Mouse (Mus musculus) embryonic facial prominence, embryonic 11.5 days (tissue): ENCODE measurements around the gene Psmb11. TPM values are rescaled to one million over a fixed set of nuclear protein-coding genes. Genes with fewer than 3 reads are reported as not detected.

Experiments
- ATAC-seq: fragments of 200-750 bp; cut with Nextera tagmentation; replicated peaks from 2 replicates; pipeline ENCODE4 v1.8.0; 2017; ENCODE audit warnings: low read depth; ENCODE audit not compliant: insufficient number of reproducible peaks, low FRiP score, low TSS enrichment
- DNase-seq: peaks from one replicate; pipeline ENCODE4 v3.0.0-alpha.2; 2015; ENCODE audit warnings: low spot score
- H3K27ac ChIP-seq: fragments of 300-500 bp; sonication (generic); replicated peaks from 2 replicates; pipeline ENCODE4 v1.5.1; 2014; ENCODE audit warnings: mild to moderate bottlenecking, low read depth, low read length, control low read depth
- H3K27me3 ChIP-seq: fragments of 300-500 bp; sonication (generic); 2 replicates; pipeline ENCODE4 v1.6.1; 2014; ENCODE audit warnings: mild to moderate bottlenecking, low read length, moderate library complexity, mixed read lengths; ENCODE audit not compliant: control insufficient read depth, insufficient read depth
- H3K36me3 ChIP-seq: fragments of 300-500 bp; sonication (generic); replicated peaks from 2 replicates; pipeline ENCODE4 v1.6.1; 2014; ENCODE audit warnings: low read depth, mild to moderate bottlenecking, low read length, moderate library complexity, mixed read lengths; ENCODE audit not compliant: control insufficient read depth, insufficient read depth
- H3K4me1 ChIP-seq: fragments of 300-500 bp; sonication (generic); 2 replicates; pipeline ENCODE4 v1.6.1; 2014; ENCODE audit warnings: low read length, mixed read lengths; ENCODE audit not compliant: control insufficient read depth, insufficient read depth
- H3K4me2 ChIP-seq: fragments of 300-500 bp; sonication (generic); 2 replicates; pipeline ENCODE4 v1.6.1; 2014; ENCODE audit warnings: low read depth, mild to moderate bottlenecking, control low read depth, low read length, moderate library complexity
- H3K4me3 ChIP-seq: fragments of 300-500 bp; sonication (generic); 2 replicates; pipeline ENCODE4 v1.5.1; 2014; ENCODE audit warnings: low read depth, low read length, control low read depth
- H3K9ac ChIP-seq: fragments of 300-500 bp; sonication (generic); replicated peaks from 2 replicates; pipeline ENCODE4 v1.6.1; 2014; ENCODE audit warnings: mild to moderate bottlenecking, control low read depth, low read length
- H3K9me3 ChIP-seq: fragments of 300-500 bp; sonication (generic); replicated peaks from 2 replicates; pipeline ENCODE4 v1.6.1; 2016; ENCODE audit warnings: mild to moderate bottlenecking, low read length, inconsistent platforms, mixed read lengths; ENCODE audit not compliant: control insufficient read depth
- WGBS: fragments of 180-500 bp; shearing (Covaris S2); extraction: QIAGEN DNeasy Blood & Tissue Kit; methylation state at CpG from one replicate; pipeline ENCODE4 v1.1.7; 2014; 5-methylcytosine and 5-hydroxymethylcytosine counted together
- polyA plus RNA-seq: library from polyadenylated mRNA; unstranded; fragments of >200 nt; fragmentation: Nextera tagmentation; extraction: Ambion mirVana; gene quantifications from 2 replicates; pipeline ENCODE4 v1.2.1, GENCODE M21; 2014

The Psmb11 gene
- polyA plus RNA-seq, 1 experiment from 2014 or later = not detected

- WGBS = 94% methylated on average over 17 of the region's 17 CpGs
- no peak for ATAC-seq
- Histone ChIP-seq H3K9ac (no peak overlapping the region), H3K4me3 (no peak overlapping the region), H3K27ac (no peak overlapping the region), H3K27me3 (no peaks in the 10 kb centered on the region), H3K36me3 (peaks cover 37% of the 10 kb centered on the region), H3K4me1 (no peaks in the 10 kb centered on the region), H3K4me2 (no peak overlapping the region), H3K9me3 (no peaks in the 10 kb centered on the region)
- DNase-seq = no peak
Observed at GRCm38 (mm10) chr14:54646455-54646854, 25.2 kb downstream of the Psmb11 start.

- no peaks in the 10 kb centered on the region for H3K4me1 ChIP-seq
- H3K4me3 ChIP-seq = no peak overlapping the region
- no peak overlapping the region for H3K27ac ChIP-seq
- H3K36me3 ChIP-seq = peaks cover 37% of the 10 kb centered on the region
- no peaks in the 10 kb centered on the region for H3K27me3 ChIP-seq
- no peak for DNase-seq
- no peak overlapping the region for H3K4me2 ChIP-seq
- WGBS = 94% methylated on average over 8 of the region's 8 CpGs
- H3K9me3 ChIP-seq = no peaks in the 10 kb centered on the region
- ATAC-seq = no peak
- H3K9ac ChIP-seq = no peak overlapping the region
Observed at GRCm38 (mm10) chr14:54646898-54647636, 25.8 kb downstream of the Psmb11 start.

- Histone ChIP-seq H3K36me3 (peaks cover 34% of the 10 kb centered on the region), H3K9me3 (no peaks in the 10 kb centered on the region), H3K27me3 (no peaks in the 10 kb centered on the region), H3K27ac (no peak overlapping the region), H3K4me1 (peaks cover 3% of the 10 kb centered on the region), H3K9ac (no peak overlapping the region), H3K4me2 (no peak overlapping the region), H3K4me3 (no peak overlapping the region)
- 80% methylated on average over 4 of the region's 4 CpGs for WGBS
- ATAC-seq (no peak), DNase-seq (no peak)
Observed at GRCm38 (mm10) chr14:54647900-54648299, 26.7 kb downstream of the Psmb11 start.

- H3K27ac ChIP-seq = no peak overlapping the region
- no peaks in the 10 kb centered on the region for H3K27me3 ChIP-seq
- H3K4me1 ChIP-seq = peaks cover 3% of the 10 kb centered on the region
- ATAC-seq (0 out of 2 replicates have a peak, but pooled peaks have one; percentile 10), DNase-seq (peak; percentile 98)
- peaks cover 15% of the 10 kb centered on the region for H3K36me3 ChIP-seq
- H3K4me2 ChIP-seq = no peak overlapping the region
- H3K9me3 ChIP-seq = no peaks in the 10 kb centered on the region
- no peak overlapping the region for H3K9ac ChIP-seq
- H3K4me3 ChIP-seq = no peak overlapping the region
- 67% methylated on average over 23 of the region's 23 CpGs for WGBS
Observed at GRCm38 (mm10) chr14:54650621-54651454, 29.6 kb downstream of the Psmb11 start.

GRCm38 (mm10) chr14:54651556-54651955, 30.3 kb downstream of the Psmb11 start:
- Histone ChIP-seq H3K9me3 (no peaks in the 10 kb centered on the region), H3K9ac (no peak overlapping the region), H3K36me3 (peaks cover 9% of the 10 kb centered on the region), H3K4me2 (no peak overlapping the region), H3K4me3 (no peak overlapping the region), H3K4me1 (peaks cover 3% of the 10 kb centered on the region), H3K27ac (no peak overlapping the region), H3K27me3 (no peaks in the 10 kb centered on the region)
- DNase-seq (no peak), ATAC-seq (no peak)
- WGBS = 76% methylated on average over 4 of the region's 4 CpGs

- peak; percentile 44 for DNase-seq
- H3K36me3 ChIP-seq = peaks cover 5% of the 10 kb centered on the region
Observed at GRCm38 (mm10) chr14:54652787-54653186, 31.6 kb downstream of the Psmb11 start.

GRCm38 (mm10) chr14:54653496-54653895, 32.3 kb downstream of the Psmb11 start:
- Histone ChIP-seq H3K36me3 (peaks cover 3% of the 10 kb centered on the region), H3K4me1 (peaks cover 3% of the 10 kb centered on the region), H3K4me3 (peak overlapping the region; percentile 75), H3K9ac (peak overlapping the region; percentile 89), H3K9me3 (no peaks in the 10 kb centered on the region), H3K27ac (peak overlapping the region; percentile 52), H3K4me2 (peak overlapping the region; percentile 79), H3K27me3 (no peaks in the 10 kb centered on the region)
- DNase-seq = peak; percentile 94
- ATAC-seq = peak; percentile 77
- 0% methylated on average over 12 of the region's 12 CpGs for WGBS

More at GRCm38 (mm10) chr14:54652787-54653186, 31.6 kb downstream of the Psmb11 start:
- peak overlapping the region; percentile 75 for H3K4me3 ChIP-seq
- H3K27me3 ChIP-seq = no peaks in the 10 kb centered on the region
- ATAC-seq = no peak
- WGBS = 0% methylated on average over 7 of the region's 7 CpGs
- no peaks in the 10 kb centered on the region for H3K9me3 ChIP-seq
- peak overlapping the region; percentile 89 for H3K9ac ChIP-seq
- H3K4me2 ChIP-seq = peak overlapping the region; percentile 79
- peaks cover 3% of the 10 kb centered on the region for H3K4me1 ChIP-seq
- H3K27ac ChIP-seq = peak overlapping the region; percentile 52

- WGBS = 91% methylated on average over 2 of the region's 2 CpGs
- H3K27me3 ChIP-seq = no peaks in the 10 kb centered on the region
- H3K9ac ChIP-seq = no peak overlapping the region
- no peak overlapping the region for H3K27ac ChIP-seq
- H3K4me1 ChIP-seq = no peaks in the 10 kb centered on the region
- no peak overlapping the region for H3K4me3 ChIP-seq
- no peak for DNase-seq
- H3K4me2 ChIP-seq = no peak overlapping the region
- no peak for ATAC-seq
- H3K9me3 ChIP-seq = no peaks in the 10 kb centered on the region
- H3K36me3 ChIP-seq = peaks cover 23% of the 10 kb centered on the region
Observed at GRCm38 (mm10) chr14:54660009-54660408, 38.8 kb downstream of the Psmb11 start.
